30 mouse cellular contexts compared by ENCODE assay signal in genomic region chrX:72094631-72095030, GRCm38 (mm10).
DNase-seq lines count a peak whose midpoint lies in the region; ATAC-seq and TF ChIP-seq lines count a peak whose summit lies in the region.
"Had no signal": no experiment of that assay in that cellular context is flagged by ENCODE, and none has a peak within 500 bp of the region (broad histone marks: within the 10 kb centered on the region; RNA-seq: fewer than 3 reads in every experiment).

No protein-coding gene starts in this region.

- H3K36me3 ChIP-seq in CH12.LX (replicated peaks in 1 of 2; ENCODE audit: control insufficient read depth in 1 of 2, insufficient read depth in 1 of 2, low read length in 1 of 2): no peaks in the 10 kb centered on the region
- no peaks in the 10 kb centered on the region for H3K36me3 ChIP-seq in midbrain, postnatal 0 days (ENCODE audit: insufficient read depth, low read length)
- H3K36me3 ChIP-seq: embryonic facial prominence, embryonic 10.5 days; embryonic facial prominence, embryonic 15.5 days; forebrain, embryonic 12.5 days; G1E; hindbrain, embryonic 12.5 days; intestine, embryonic 15.5 days; limb, embryonic 10.5 days; limb, embryonic 15.5 days; liver, embryonic 13.5 days; midbrain, embryonic 10.5 days; midbrain, embryonic 15.5 days; neural tube, embryonic 12.5 days had no signal

- H3K4me3 ChIP-seq in CH12.LX (replicated peaks in 1 of 3; ENCODE audit: low read depth in 2 of 3, low read length in 2 of 3, poor library complexity in 1 of 3): no peak overlapping the region
- H3K4me3 ChIP-seq in midbrain, postnatal 0 days (ENCODE audit: low read depth, low read length): no peak overlapping the region
- H3K4me3 ChIP-seq: embryonic facial prominence, embryonic 10.5 days; embryonic facial prominence, embryonic 15.5 days; forebrain, embryonic 12.5 days; hindbrain, embryonic 12.5 days; intestine, embryonic 15.5 days; limb, embryonic 10.5 days; limb, embryonic 15.5 days; liver, embryonic 13.5 days; midbrain, embryonic 10.5 days; midbrain, embryonic 15.5 days; neural tube, embryonic 12.5 days had no signal

- no peak overlapping the region for H3K27ac ChIP-seq in CH12.LX (ENCODE audit: insufficient read depth, low read depth)
- H3K27ac ChIP-seq in midbrain, postnatal 0 days (ENCODE audit: low read depth, low read length): no peak overlapping the region
- H3K27ac ChIP-seq: embryonic facial prominence, embryonic 10.5 days; embryonic facial prominence, embryonic 15.5 days; forebrain, embryonic 12.5 days; hindbrain, embryonic 12.5 days; hindbrain, postnatal 0 days; intestine, embryonic 15.5 days; limb, embryonic 10.5 days; limb, embryonic 15.5 days; liver, embryonic 13.5 days; midbrain, embryonic 10.5 days; midbrain, embryonic 15.5 days; neural tube, embryonic 12.5 days had no signal

- dilution Hi-C loops in CH12.LX (cut with MboI; ENCODE audit: extremely low pct_ligation_motif_present, extremely low pct_unique_long_range_greater_than_20kb, low sequenced_read_pairs): no loop called here

- no peak for TF ChIP-seq CTCF in CH12.LX (conservative IDR thresholded peaks at IDR 0.05 in 1 of 2, IDR thresholded peaks at IDR 0.05 in 1 of 2; ENCODE audit: low read depth in 2 of 2, low read length in 2 of 2)
- TF ChIP-seq CTCF in midbrain, postnatal 0 days (IDR thresholded peaks at IDR 0.05): no peak

- no peak for TF ChIP-seq POLR2A in CH12.LX (IDR thresholded peaks at IDR 0.05; ENCODE audit: low read depth, low read length)

- no peak overlapping the region for H3K4me2 ChIP-seq in CH12.LX (ENCODE audit: insufficient read depth, low read depth, poor library complexity, severe bottlenecking)
- H3K4me2 ChIP-seq in midbrain, postnatal 0 days (ENCODE audit: low read depth, low read length, poor library complexity, severe bottlenecking): no peak overlapping the region
- H3K4me2 ChIP-seq: embryonic facial prominence, embryonic 15.5 days; forebrain, embryonic 12.5 days; hindbrain, embryonic 12.5 days; intestine, embryonic 15.5 days; limb, embryonic 15.5 days; liver, embryonic 13.5 days; midbrain, embryonic 15.5 days; neural tube, embryonic 12.5 days had no signal

- no peaks in the 10 kb centered on the region for H3K9me3 ChIP-seq in CH12.LX (replicated peaks; ENCODE audit: low read length)
- H3K9me3 ChIP-seq in midbrain, postnatal 0 days (ENCODE audit: low read length): no peaks in the 10 kb centered on the region
- H3K9me3 ChIP-seq: embryonic facial prominence, embryonic 10.5 days; embryonic facial prominence, embryonic 15.5 days; forebrain, embryonic 12.5 days; G1E; hindbrain, embryonic 12.5 days; intestine, embryonic 15.5 days; limb, embryonic 10.5 days; limb, embryonic 15.5 days; liver, embryonic 13.5 days; midbrain, embryonic 10.5 days; midbrain, embryonic 15.5 days; neural tube, embryonic 12.5 days had no signal

- no peak overlapping the region for H3K9ac ChIP-seq in CH12.LX (ENCODE audit: insufficient read depth, low read depth)
- no peak overlapping the region for H3K9ac ChIP-seq in midbrain, postnatal 0 days (replicated peaks; ENCODE audit: low read length, poor library complexity, severe bottlenecking)
- H3K9ac ChIP-seq: embryonic facial prominence, embryonic 15.5 days; forebrain, embryonic 12.5 days; forebrain, postnatal 0 days; hindbrain, embryonic 12.5 days; intestine, embryonic 15.5 days; limb, embryonic 15.5 days; liver, embryonic 13.5 days; midbrain, embryonic 15.5 days; neural tube, embryonic 12.5 days had no signal

- no peaks in the 10 kb centered on the region for H3K79me2 ChIP-seq in CH12.LX (replicated peaks; ENCODE audit: control insufficient read depth, extremely low read depth, insufficient read depth, poor library complexity, severe bottlenecking)

- H3K27me3 ChIP-seq in CH12.LX (replicated peaks): no peaks in the 10 kb centered on the region
- H3K27me3 ChIP-seq in midbrain, postnatal 0 days (ENCODE audit: insufficient read depth, low read length): no peaks in the 10 kb centered on the region
- H3K27me3 ChIP-seq: embryonic facial prominence, embryonic 15.5 days; forebrain, embryonic 12.5 days; hindbrain, embryonic 12.5 days; intestine, embryonic 15.5 days; limb, embryonic 15.5 days; liver, embryonic 13.5 days; midbrain, embryonic 15.5 days; neural tube, embryonic 12.5 days had no signal

- WGBS in midbrain, postnatal 0 days: 87% methylated on average over 4 of the region's 4 CpGs

- ATAC-seq in midbrain, postnatal 0 days (ENCODE audit: low FRiP score): no peak
- ATAC-seq: forebrain, postnatal 0 days; hindbrain, postnatal 0 days; intestine, embryonic 15.5 days; midbrain, embryonic 15.5 days had no signal

- in situ Hi-C loops in CH12.LX (cut with MboI; ENCODE audit: low pct_ligation_motif_present, low pct_unique_long_range_greater_than_20kb, low sequenced_read_pairs): no loop called here

- DNase-seq in heart, adult 9 months (ENCODE audit: low spot score in 2 of 2): peak; percentile 4 to 10
- DNase-seq in heart, postnatal 4 days: no peak
- peak; percentile 0 for DNase-seq in kidney, postnatal 14 days
- no peak for DNase-seq in kidney, postnatal 10 days
- DNase-seq in 3T3-L1 (ENCODE audit: low read depth, low spot score) (peak; percentile 61), CH12.LX (ENCODE audit: extremely low read depth) (peak; percentile 14)
- no peak for DNase-seq in midbrain, postnatal 0 days (ENCODE audit: low spot score)
- DNase-seq: adrenal gland, adult 8-10 months; cerebellum, adult 8-10 months; cerebellum, postnatal 25 days; forebrain, postnatal 0 days; gastrocnemius, postnatal 10 days; kidney, adult 8-10 months; layer of hippocampus, postnatal 36 days; liver, embryonic 13.5 days; right cerebral cortex, adult 18-20 months; spleen, adult 18-20 months; thymus, postnatal 14 days had no signal

- TF ChIP-seq RAD21 in CH12.LX (IDR thresholded peaks at IDR 0.05; ENCODE audit: low read depth, low read length): no peak

- TF ChIP-seq EP300 in CH12.LX (IDR thresholded peaks at IDR 0.05; ENCODE audit: low read length): no peak

- H3K4me1 ChIP-seq in CH12.LX (ENCODE audit: control insufficient read depth in 1 of 2, insufficient read depth in 2 of 2): peaks cover 0 to 11% of the 10 kb centered on the region in 2 experiments; a peak in 1 of 4 replicates
- H3K4me1 ChIP-seq in midbrain, postnatal 0 days (ENCODE audit: insufficient read depth, low read length): no peaks in the 10 kb centered on the region
- H3K4me1 ChIP-seq: embryonic facial prominence, embryonic 10.5 days; embryonic facial prominence, embryonic 15.5 days; forebrain, embryonic 12.5 days; hindbrain, embryonic 12.5 days; intestine, embryonic 15.5 days; limb, embryonic 10.5 days; limb, embryonic 15.5 days; liver, embryonic 13.5 days; midbrain, embryonic 10.5 days; midbrain, embryonic 15.5 days; neural tube, embryonic 12.5 days had no signal

TF ChIP-seq in CH12.LX, 34 proteins besides CTCF, POLR2A, EP300 and RAD21:
- TF ChIP-seq MAZ (IDR thresholded peaks at IDR 0.05; ENCODE audit: low read depth, low read length): no peak
- no peak for TF ChIP-seq BHLHE40 (IDR thresholded peaks at IDR 0.05; ENCODE audit: low read depth, low read length)
- no peak for TF ChIP-seq CHD1 (IDR thresholded peaks at IDR 0.05; ENCODE audit: low read depth, low read length)
- TF ChIP-seq ELF1 (IDR thresholded peaks at IDR 0.05; ENCODE audit: low read depth, low read length): no peak
- no peak for TF ChIP-seq JUN (IDR thresholded peaks at IDR 0.05; ENCODE audit: insufficient read depth, low read depth, low read length)
- TF ChIP-seq NRF1 (IDR thresholded peaks at IDR 0.05; ENCODE audit: low read depth, low read length): no peak
- TF ChIP-seq USF1 (IDR thresholded peaks at IDR 0.05; ENCODE audit: low read depth, low read length): no peak
- no peak for TF ChIP-seq IRF4 (IDR thresholded peaks at IDR 0.05; ENCODE audit: low read depth, low read length)
- TF ChIP-seq MAX (IDR thresholded peaks at IDR 0.05; ENCODE audit: low read length): no peak
- no peak for TF ChIP-seq ETS1 (conservative IDR thresholded peaks at IDR 0.05; ENCODE audit: low read depth, low read length)
- TF ChIP-seq JUND (conservative IDR thresholded peaks at IDR 0.05; ENCODE audit: low read depth, low read length): no peak
- TF ChIP-seq SIN3A (IDR thresholded peaks at IDR 0.05; ENCODE audit: low read length): no peak

Comparison
In these comparisons a context has a peak if more than half of its experiments do, and no peak if none do; other contexts are left out.
1. DNase-seq: peak in heart, adult 9 months (2 of 2), kidney, postnatal 14 days (single experiment), 3T3-L1 (single experiment) and CH12.LX (single experiment); none in heart, postnatal 4 days (single experiment), kidney, postnatal 10 days (single experiment) and midbrain, postnatal 0 days (single experiment).